Mouse (Mus musculus) cerebellum, adult 9-11 months (tissue): Measurements from ENCODE around the gene St6galnac4.

Source experiments
- DNase-seq: peaks from one replicate; pipeline ENCODE4 v3.0.0; 2022

Gene St6galnac4

DNA sequence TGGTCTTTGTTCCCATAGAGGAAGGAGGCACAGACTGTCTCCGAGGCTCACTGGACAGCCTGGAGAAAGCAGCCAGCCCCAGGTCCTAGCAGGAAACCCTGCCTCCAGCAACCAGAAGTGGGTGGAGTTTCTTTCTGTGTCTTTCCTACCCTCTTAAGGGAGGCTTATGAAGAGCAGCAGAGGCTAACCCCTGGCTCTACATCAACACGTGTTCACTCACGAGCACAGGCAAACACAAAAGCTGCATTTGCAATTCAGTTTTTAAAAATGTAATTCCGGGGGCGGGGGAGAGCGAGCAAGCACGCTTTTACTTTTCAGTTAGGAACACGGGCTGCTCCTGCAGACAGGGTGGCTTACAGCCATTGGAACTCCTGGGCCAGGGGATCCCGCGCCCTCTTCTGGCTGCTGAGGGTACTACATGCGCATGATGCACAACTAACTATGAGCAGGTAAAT lies 15.7 kb downstream of the St6galnac4 start:
- DNase-seq, result peak; percentile 89

DNA sequence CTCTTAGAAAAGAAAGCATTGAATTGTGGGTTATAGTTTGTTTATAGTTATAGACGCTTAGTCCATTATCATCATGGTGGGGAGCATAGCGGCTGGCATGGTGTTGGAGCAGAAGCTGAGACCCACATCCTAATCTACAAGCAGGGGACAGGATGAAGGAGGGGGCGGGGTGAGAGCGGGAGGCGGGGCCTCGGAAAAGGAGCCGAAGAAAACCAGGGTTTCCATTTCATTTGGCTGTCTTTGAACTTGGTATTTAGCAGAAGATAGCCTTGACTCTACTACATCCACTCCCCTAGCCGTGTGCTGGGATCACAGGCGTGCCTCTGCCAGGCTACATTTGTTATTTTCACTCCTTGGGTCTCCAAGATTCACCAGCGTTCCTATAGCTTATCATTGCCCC lies 17.7 kb downstream of the St6galnac4 start:
- DNase-seq, result no peak

- peak; percentile 91 for DNase-seq
Measured at GRCm38 (mm10) chr2:32606161-32607142, 19.6 kb downstream of the St6galnac4 start.

DNA sequence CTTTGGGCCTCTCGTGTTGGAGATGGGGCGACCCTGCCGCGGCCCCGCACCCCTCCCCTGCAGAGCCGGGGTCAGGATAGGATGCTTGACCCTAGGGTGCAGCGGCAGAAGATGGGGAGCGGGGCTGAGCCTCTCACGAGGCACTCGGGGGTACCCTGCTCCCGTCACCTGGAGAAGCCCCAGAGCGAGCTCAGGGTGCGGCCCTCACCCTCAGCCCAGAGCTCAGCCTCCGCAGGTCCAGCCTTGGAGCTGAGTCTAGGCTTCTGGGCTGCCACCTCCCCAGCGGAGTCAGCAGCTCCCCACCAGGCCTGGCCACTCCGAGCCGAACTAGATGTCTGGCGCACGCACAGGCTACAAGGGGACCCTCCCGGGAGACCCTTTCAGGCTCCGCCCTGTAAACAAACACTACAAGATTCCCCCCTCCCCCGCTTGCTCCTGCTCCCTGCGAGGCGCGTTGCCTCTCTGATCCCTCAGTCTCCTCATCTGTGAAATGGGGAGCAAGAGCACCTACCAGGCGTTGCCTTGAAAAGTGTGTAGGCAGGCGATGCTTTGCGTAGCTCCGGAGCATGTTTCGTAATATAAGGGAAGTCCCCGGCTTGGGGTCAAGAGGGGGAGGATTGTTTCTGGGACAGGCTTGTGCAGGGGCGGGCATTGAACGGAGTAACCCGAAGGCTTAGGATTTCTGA lies 20.5 kb downstream of the St6galnac4 start:
- peak; percentile 78 for DNase-seq

DNA sequence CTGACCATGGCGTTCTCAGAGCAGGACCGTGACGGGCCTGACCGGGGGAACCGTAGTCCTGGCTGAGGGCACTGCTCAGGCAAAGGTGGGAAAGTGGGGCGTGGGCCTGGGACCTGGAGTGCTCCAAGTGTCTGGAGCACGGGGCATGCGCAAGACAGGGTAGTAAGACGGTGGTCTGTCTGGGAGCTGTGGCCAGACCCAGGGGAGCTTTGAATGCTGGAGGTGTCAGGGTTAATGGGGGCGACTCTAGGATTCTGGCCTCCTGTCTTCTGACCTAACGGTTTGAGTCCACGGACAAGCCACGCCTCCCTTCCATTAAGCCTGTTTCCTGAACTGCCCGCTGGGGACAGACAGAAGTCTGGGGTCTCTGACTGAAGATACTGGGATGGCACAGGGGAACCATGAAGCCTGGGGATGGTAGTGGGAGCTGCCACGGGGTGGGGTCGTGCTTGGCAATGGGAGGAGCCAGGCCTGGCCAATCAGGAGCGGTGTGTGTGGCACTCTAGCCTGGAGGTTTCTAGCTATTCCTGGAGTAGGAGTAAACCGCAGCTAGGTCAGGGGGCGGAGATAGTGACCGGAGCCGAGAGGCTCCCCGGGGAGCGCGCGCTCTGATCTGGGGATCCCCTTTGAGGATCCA lies 21.4 kb downstream of the St6galnac4 start:
- peak; percentile 85 for DNase-seq

DNA sequence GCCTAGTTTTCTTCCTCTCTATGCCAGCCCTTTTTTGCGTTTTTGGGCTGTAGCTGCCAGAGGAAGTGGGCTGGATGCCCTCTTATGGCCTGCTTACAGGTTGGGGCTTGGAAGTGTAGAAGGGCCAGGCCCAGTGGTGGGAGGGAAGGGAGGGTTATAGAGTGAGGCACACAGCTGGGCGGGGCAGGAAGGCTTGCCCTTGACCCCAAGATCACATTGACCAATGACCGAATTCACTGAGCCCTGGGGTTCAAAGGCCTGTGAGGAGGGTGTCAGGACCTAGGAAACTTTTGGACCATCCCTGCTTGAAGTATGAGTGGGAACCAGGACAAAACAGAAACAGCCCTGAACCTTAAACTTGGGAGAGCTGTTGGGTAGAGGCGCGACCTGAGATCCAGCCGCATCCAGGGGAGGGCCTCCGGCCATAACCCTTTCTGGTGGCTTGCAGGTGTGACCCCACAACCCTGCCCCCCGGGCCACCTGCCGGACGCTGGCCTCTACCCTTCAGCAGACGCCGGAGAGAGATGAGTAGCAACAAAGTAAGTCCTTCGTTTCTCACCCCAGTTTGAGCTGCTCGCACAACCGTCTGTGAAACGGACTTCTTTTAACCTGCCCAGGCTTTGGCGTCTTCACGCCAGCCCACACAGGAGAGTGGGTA lies 22.0 kb downstream of the St6galnac4 start:
- peak; percentile 58 for DNase-seq

DNA sequence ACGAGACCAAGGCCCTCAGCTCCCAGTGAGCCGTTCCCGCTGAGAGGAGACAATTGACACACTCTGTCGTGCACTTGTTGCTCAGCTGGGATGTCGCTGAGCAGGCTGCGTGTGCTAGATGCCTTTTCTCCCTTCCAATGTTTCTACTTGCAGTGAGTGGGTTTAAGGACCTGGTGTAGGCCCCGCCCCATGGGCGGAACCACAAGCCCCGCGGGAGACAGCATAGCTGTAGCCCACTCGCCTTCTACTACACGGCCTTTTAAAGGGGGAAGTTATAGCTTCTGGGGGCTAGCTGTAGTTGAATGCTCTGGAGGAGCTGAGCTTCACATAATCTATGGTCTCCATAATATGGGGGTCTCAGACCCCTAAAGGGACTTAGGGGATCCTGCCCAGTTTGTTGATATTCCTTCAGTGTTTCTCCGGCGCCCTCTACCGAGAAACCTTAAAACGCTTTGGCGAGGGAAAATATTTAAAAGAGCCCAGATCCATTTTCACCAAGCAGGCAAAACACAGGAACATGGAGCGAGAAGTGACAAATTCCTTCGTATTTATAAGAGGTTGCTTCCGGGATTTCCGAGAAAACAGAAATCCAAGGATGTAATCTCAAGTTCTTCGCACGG lies 23.8 kb downstream of the St6galnac4 start:
- DNase-seq, result no peak

DNA sequence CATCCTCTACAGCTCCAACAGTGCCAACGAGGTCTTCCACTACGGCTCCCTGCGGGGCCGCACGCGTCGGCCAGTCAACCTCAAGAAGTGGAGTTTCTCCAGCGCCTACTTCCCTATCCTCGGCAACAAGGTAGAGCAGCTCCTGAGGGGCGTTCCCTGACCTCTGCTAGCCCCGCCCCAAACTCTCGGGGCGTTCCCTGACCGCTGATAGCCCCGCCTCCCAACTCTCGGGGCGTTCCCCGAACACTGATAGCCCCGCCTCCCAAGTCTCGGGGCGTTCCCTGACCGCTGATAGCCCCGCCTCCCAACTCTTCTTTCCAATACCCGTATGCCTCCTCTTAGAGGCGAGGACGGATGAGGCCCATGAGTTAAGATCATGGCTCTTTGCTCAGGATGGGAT lies 25.4 kb downstream of the St6galnac4 start:
- no peak for DNase-seq

DNA sequence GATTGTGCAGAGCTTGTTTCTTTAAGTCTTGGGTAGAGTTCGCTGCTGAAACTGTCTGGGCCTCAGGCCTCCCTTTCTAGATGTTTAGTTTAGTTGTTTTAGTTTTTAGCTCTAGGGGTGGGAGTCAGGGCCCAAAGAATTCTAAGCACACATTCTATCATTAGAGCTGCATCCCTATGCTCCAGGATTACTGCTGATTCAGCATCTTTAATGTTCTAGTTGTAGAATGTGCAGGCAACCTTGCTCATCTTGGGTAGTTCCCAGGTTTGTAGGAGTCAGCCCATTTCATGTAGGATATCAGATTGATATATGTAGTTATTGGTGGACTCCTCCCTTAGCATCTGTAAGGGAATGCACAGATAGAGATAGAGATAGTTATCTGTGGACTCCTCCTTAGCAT lies 30.2 kb downstream of the St6galnac4 start:
- no peak for DNase-seq

DNA sequence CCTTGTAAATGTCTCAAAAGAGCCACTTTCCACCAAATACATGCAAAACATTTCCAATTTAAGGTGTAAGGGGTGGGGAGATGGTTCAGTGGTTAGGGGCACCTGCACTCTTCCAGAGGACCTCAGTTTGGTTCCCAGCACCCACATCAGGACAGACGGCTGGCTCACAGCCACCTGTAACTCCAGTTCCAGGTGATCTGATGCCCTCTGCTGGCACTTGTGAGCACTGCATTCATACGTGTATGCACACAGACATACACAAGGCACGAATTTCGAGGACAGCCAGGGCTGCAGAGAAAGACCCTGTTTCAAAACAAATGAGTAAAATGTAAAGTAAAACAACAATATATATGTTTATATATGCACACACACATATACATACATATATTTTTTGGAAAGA lies 30.7 kb downstream of the St6galnac4 start:
- no peak for DNase-seq

DNA sequence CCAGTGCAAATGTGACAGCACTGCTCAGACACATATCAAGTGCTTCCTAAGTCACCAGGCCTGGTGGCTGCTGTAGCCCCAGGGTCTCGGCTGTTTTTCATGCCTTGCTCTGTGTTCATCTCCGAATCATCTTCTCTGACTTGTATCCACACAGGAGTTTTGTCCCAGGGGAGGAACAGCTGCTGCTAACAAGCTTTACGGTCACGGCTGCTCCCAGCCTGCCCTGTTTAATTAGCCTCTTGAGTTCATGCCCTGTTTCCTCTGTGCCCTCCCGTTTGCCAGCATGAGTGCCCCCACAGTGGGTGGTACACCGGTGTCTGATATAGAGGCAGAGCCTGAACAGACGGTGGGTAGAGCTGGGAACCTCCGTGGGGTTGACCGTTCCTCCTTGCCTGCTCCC lies 31.2 kb downstream of the St6galnac4 start:
- no peak for DNase-seq

DNA sequence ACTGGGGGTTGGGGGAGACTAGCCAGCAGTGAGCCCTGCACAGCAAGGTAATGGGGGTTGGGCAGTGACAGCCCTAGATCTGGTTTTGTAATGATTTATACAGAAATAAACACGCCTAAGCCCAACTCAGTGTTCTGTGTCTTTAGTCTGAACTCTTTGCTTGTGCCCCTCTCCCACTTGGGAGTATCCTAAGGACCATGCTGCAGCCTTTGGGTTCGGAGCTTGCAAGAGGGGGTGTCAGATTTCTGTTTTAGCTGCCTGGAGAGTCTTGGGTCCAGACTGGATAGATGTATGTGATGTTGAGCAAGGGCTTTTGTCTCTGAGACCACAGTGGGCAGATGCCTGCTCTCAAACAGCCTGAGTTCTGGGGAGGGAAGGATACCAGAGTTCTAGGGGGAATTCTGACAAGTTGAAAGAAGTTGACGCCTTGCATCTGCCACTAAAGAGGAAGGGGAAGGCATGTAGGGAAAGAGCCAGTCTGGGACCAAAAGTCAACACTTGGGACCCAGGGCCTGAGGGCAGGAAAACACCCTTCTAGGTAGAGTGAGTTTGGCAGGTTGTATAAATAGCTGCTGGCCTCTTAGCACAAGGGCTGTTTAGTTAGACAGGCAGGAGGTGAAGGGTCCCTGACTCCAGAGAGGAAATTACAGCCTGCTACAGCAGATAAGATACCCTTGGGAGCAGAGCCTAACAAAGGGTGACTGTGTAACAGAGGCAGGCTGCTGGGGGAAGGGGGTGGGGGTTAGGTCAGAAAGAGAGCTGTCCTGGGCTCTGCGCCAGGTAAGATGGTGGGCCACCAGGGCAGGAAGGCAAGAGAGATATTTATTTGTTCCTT lies 34.0 kb downstream of the St6galnac4 start:
- DNase-seq, result peak; percentile 34

DNA sequence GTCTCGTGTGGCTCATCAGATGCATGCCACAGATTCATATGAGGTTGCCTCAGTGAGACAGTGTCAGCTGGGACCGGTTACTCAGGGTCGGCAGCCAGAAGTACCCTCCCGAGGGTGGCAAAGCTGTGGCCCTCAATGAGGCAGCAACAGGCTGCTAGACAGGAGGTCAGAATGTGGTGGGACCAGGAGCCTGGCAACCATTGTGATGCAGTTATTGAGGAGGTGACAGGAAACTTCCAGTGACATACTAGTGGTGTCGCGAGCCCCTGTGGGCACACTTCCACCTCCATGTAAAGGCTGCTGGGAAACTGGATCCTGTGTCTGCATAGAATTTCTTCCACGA lies 34.6 kb downstream of the St6galnac4 start, which contains the start of gene Ak1:
TSS of gene Ak1 (plus strand) at position 242 of the 343 bp plus-strand sequence.
- DNase-seq, result peak; percentile 43

- peak; percentile 34 for DNase-seq
Measured at GRCm38 (mm10) chr2:32624111-32624748, 37.3 kb downstream of the St6galnac4 start.

DNA sequence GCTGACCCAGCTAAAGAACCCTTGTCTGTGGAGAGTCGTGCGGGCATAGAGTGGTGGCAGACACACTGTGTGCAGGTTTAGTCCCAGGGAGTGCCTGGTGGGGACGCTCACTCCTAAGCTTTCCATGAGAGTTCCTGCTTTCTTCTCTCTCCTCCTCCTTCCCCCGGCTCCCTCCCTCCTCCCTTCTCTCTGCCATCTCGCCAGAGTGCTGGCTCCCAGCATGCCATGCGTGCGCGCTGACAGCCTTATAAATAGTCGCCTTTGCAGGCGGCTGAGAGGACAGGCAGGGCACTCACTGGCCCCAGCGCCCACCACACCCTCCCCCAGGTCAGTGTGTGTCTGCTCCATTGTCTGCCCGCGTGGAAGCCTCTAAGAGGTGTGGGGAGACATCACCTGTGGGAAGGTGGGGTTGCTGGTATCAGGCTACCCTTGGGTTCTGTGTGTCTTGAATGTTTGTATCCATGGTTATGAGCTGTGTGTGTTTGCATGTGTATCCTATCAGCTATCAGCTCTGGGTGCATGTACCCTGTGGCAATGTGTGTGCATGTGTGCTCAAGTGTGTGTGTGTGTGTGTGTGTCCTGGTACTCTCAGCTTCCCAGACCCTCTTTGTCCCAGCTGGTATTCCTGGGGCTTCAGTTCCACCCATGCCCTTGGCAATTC lies 38.4 kb downstream of the St6galnac4 start:
- DNase-seq, result peak; percentile 93

- DNase-seq, result peak; percentile 89
Measured at GRCm38 (mm10) chr2:32625873-32626694, 39.2 kb downstream of the St6galnac4 start.

DNA sequence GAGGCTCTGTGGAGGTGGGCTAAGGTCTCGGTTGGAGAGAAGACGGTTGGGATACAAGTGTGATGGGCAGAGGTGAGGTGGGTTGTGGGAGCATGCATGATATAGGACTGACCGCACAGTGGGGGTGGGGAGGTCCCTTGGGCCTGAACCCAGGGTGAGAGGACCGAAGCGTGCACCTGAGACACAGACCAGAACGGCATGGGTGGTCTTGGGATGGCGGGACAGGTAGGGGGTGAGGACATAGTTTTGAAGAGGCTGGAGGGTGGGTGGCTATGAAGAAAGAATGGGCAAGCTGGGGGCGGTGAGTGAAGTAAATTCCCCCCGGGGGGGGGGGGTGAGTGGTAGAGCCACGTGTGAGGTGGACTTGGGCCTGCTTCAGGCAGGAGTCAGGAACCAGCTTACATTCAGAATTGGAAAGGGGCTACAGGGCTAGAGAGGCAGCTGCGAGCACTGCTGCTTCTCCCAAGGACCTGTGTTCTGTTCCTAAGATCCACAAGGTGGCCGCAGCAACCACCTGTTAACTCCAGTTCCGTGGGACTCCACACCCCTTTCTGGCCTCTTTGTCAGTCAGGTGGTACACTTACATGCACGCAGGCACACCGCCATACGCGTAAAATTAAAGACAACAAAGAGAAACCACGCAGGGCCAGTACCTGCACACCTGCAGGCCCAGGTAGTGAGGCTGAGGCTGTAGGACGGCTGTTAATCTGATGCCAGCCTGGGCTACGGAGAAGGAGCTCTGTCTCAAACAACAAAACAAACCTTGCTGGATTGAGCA lies 40.6 kb downstream of the St6galnac4 start:
- peak; percentile 68 for DNase-seq

- DNase-seq, result peak; percentile 68
Measured at GRCm38 (mm10) chr2:32628044-32628550, 41.2 kb downstream of the St6galnac4 start.
